Mouse (Mus musculus): Measurements from ENCODE around the gene Hnrnpr. TPM values are rescaled to one million over a fixed set of nuclear protein-coding genes. Genes with fewer than 3 reads are reported as not detected.
A peak's percentile ranks its signal among the peaks of the same experiment; 100 is the strongest.

The Hnrnpr gene
- polyA plus RNA-seq (2015; fragmentation: Nextera tagmentation; extraction: Ambion mirVana), result 84.3 and 107 TPM in 2 replicates

- peak within 1 kb of the TSS; percentile 98 for H3K9ac ChIP-seq
- peak within 1 kb of the TSS; percentile 88 for H3K4me2 ChIP-seq
- peak within 1 kb of the TSS; percentile 98 for H3K27ac ChIP-seq
- under 1% methylated on average over 65 of the region's 65 CpGs for WGBS
- peak within 1 kb of the TSS; percentile 98 for H3K4me3 ChIP-seq
- peak; percentile 98 for ATAC-seq (replicated peaks; ENCODE audit: insufficient number of reproducible peaks, insufficient read depth, low FRiP score, low read depth)
- H3K4me1 ChIP-seq (replicated peaks), result peaks cover 32% of the 10 kb centered on the region
- no peaks in the 10 kb centered on the region for H3K9me3 ChIP-seq (replicated peaks)
- H3K36me3 ChIP-seq, result no peaks in the 10 kb centered on the region
- H3K27me3 ChIP-seq, result no peaks in the 10 kb centered on the region
Measured at GRCm38 (mm10) chr4:136310229-136311041, at the start of gene Hnrnpr. Gene Hnrnpr, plus strand, starts transcription at chr4:136310942.

GRCm38 (mm10) chr4:136261912-136262311, 48.8 kb upstream of the Hnrnpr start:
- Histone ChIP-seq H3K9ac (no peak overlapping the region), H3K4me1 (replicated peaks) (peaks cover 22% of the 10 kb centered on the region), H3K27me3 (no peaks in the 10 kb centered on the region), H3K36me3 (no peaks in the 10 kb centered on the region), H3K4me2 (no peak overlapping the region), H3K4me3 (no peak overlapping the region), H3K27ac (peak overlapping the region; percentile 83), H3K9me3 (replicated peaks) (no peaks in the 10 kb centered on the region)
- WGBS, result 52% methylated on average over 10 of the region's 10 CpGs
- ATAC-seq (replicated peaks; ENCODE audit: insufficient number of reproducible peaks, insufficient read depth, low FRiP score, low read depth), result peak; percentile 58; the same call in 1 of the 2 replicates

- no peak overlapping the region for H3K4me2 ChIP-seq
- H3K9ac ChIP-seq, result no peak overlapping the region
- H3K36me3 ChIP-seq, result no peaks in the 10 kb centered on the region
- no peaks in the 10 kb centered on the region for H3K9me3 ChIP-seq (replicated peaks)
- WGBS, result 93% methylated on average over 4 of the region's 4 CpGs
- H3K4me3 ChIP-seq, result no peak overlapping the region
- no peaks in the 10 kb centered on the region for H3K27me3 ChIP-seq
- no peak overlapping the region for H3K27ac ChIP-seq
- peaks cover 22% of the 10 kb centered on the region for H3K4me1 ChIP-seq (replicated peaks)
- ATAC-seq (replicated peaks; ENCODE audit: insufficient number of reproducible peaks, insufficient read depth, low FRiP score, low read depth), result no peak
Measured at GRCm38 (mm10) chr4:136263555-136263954, 47.2 kb upstream of the Hnrnpr start.

GRCm38 (mm10) chr4:136266716-136267343, 43.9 kb upstream of the Hnrnpr start:
- 74% methylated on average over 9 of the region's 9 CpGs for WGBS
- no peak overlapping the region for H3K4me3 ChIP-seq
- ATAC-seq (replicated peaks; ENCODE audit: insufficient number of reproducible peaks, insufficient read depth, low FRiP score, low read depth), result no peak

GRCm38 (mm10) chr4:136268912-136269311, 41.8 kb upstream of the Hnrnpr start:
- no peaks in the 10 kb centered on the region for H3K27me3 ChIP-seq
- 0 out of 2 replicates have a peak, but pooled peaks cover 5% of the 10 kb centered on the region for H3K4me1 ChIP-seq (replicated peaks)
- ATAC-seq (replicated peaks; ENCODE audit: insufficient number of reproducible peaks, insufficient read depth, low FRiP score, low read depth), result no peak
- H3K9ac ChIP-seq, result no peak overlapping the region
- H3K4me3 ChIP-seq, result no peak overlapping the region
- 82% methylated on average over 1 of the region's 1 CpGs for WGBS
- peaks cover 13% of the 10 kb centered on the region for H3K36me3 ChIP-seq
- H3K4me2 ChIP-seq, result no peak overlapping the region
- no peak overlapping the region for H3K27ac ChIP-seq
- no peaks in the 10 kb centered on the region for H3K9me3 ChIP-seq (replicated peaks)

More at GRCm38 (mm10) chr4:136266716-136267343, 43.9 kb upstream of the Hnrnpr start:
- Histone ChIP-seq H3K27ac (no peak overlapping the region), H3K4me2 (no peak overlapping the region), H3K27me3 (no peaks in the 10 kb centered on the region), H3K9me3 (replicated peaks) (no peaks in the 10 kb centered on the region), H3K4me1 (replicated peaks) (peaks cover 10% of the 10 kb centered on the region; the same call in 1 of the 2 replicates), H3K36me3 (no peaks in the 10 kb centered on the region), H3K9ac (no peak overlapping the region)

- Histone ChIP-seq H3K9ac (no peak overlapping the region), H3K4me2 (no peak overlapping the region), H3K27ac (no peak overlapping the region), H3K27me3 (no peaks in the 10 kb centered on the region), H3K4me3 (no peak overlapping the region), H3K9me3 (replicated peaks) (no peaks in the 10 kb centered on the region), H3K36me3 (peaks cover 15% of the 10 kb centered on the region), H3K4me1 (replicated peaks) (0 out of 2 replicates have a peak, but pooled peaks cover 5% of the 10 kb centered on the region)
- ATAC-seq (replicated peaks; ENCODE audit: insufficient number of reproducible peaks, insufficient read depth, low FRiP score, low read depth), result no peak; the same call in 1 of the 2 replicates
- 68% methylated on average over 8 of the region's 8 CpGs for WGBS
Measured at GRCm38 (mm10) chr4:136270648-136271047, 40.1 kb upstream of the Hnrnpr start.

- H3K4me3 ChIP-seq, result no peak overlapping the region
- H3K27ac ChIP-seq, result no peak overlapping the region
- 74% methylated on average over 8 of the region's 8 CpGs for WGBS
Measured at GRCm38 (mm10) chr4:136281097-136281496, 29.6 kb upstream of the Hnrnpr start.

GRCm38 (mm10) chr4:136281611-136282010, 29.1 kb upstream of the Hnrnpr start:
- no peaks in the 10 kb centered on the region for H3K9me3 ChIP-seq (replicated peaks)
- no peak overlapping the region for H3K4me3 ChIP-seq
- no peak overlapping the region for H3K9ac ChIP-seq
- no peaks in the 10 kb centered on the region for H3K36me3 ChIP-seq
- WGBS, result 47% methylated on average over 9 of the region's 9 CpGs
- H3K4me2 ChIP-seq, result no peak overlapping the region
- no peak for ATAC-seq (replicated peaks; ENCODE audit: insufficient number of reproducible peaks, insufficient read depth, low FRiP score, low read depth)
- H3K27ac ChIP-seq, result no peak overlapping the region
- peaks cover 33% of the 10 kb centered on the region for H3K4me1 ChIP-seq (replicated peaks)
- no peaks in the 10 kb centered on the region for H3K27me3 ChIP-seq

More at GRCm38 (mm10) chr4:136281097-136281496, 29.6 kb upstream of the Hnrnpr start:
- Histone ChIP-seq H3K4me2 (no peak overlapping the region), H3K4me1 (replicated peaks) (peaks cover 28% of the 10 kb centered on the region), H3K9me3 (replicated peaks) (no peaks in the 10 kb centered on the region), H3K36me3 (no peaks in the 10 kb centered on the region), H3K27me3 (no peaks in the 10 kb centered on the region), H3K9ac (no peak overlapping the region)
- ATAC-seq (replicated peaks; ENCODE audit: insufficient number of reproducible peaks, insufficient read depth, low FRiP score, low read depth), result no peak

GRCm38 (mm10) chr4:136282621-136283480, 27.9 kb upstream of the Hnrnpr start:
- no peaks in the 10 kb centered on the region for H3K9me3 ChIP-seq (replicated peaks)
- no peak for ATAC-seq (replicated peaks; ENCODE audit: insufficient number of reproducible peaks, insufficient read depth, low FRiP score, low read depth)
- no peak overlapping the region for H3K4me3 ChIP-seq
- WGBS, result 55% methylated on average over 10 of the region's 10 CpGs
- peaks cover 46% of the 10 kb centered on the region for H3K4me1 ChIP-seq (replicated peaks)
- no peak overlapping the region for H3K9ac ChIP-seq
- peaks cover 9% of the 10 kb centered on the region for H3K36me3 ChIP-seq
- 0 out of 2 replicates have a peak overlapping the region, but pooled peaks have one; percentile 5 for H3K4me2 ChIP-seq
- H3K27ac ChIP-seq, result peak overlapping the region; percentile 98
- no peaks in the 10 kb centered on the region for H3K27me3 ChIP-seq

GRCm38 (mm10) chr4:136283783-136284182, 27.0 kb upstream of the Hnrnpr start:
- WGBS, result 35% methylated on average over 2 of the region's 2 CpGs
- no peaks in the 10 kb centered on the region for H3K9me3 ChIP-seq (replicated peaks)
- 0 out of 2 replicates have a peak overlapping the region, but pooled peaks have one; percentile 75 for H3K4me3 ChIP-seq
- peaks cover 19% of the 10 kb centered on the region for H3K36me3 ChIP-seq
- no peaks in the 10 kb centered on the region for H3K27me3 ChIP-seq
- H3K4me1 ChIP-seq (replicated peaks), result peaks cover 46% of the 10 kb centered on the region
- no peak for ATAC-seq (replicated peaks; ENCODE audit: insufficient number of reproducible peaks, insufficient read depth, low FRiP score, low read depth)
- 0 out of 2 replicates have a peak overlapping the region, but pooled peaks have one; percentile 15 for H3K9ac ChIP-seq
- H3K4me2 ChIP-seq, result peak overlapping the region; percentile 91
- peak overlapping the region; percentile 98 for H3K27ac ChIP-seq
